Mouse (Mus musculus): ENCODE measurements around the gene Metap2. TPM values are rescaled to one million over a fixed set of nuclear protein-coding genes. Genes with fewer than 3 reads are reported as not detected.

Metap2 gene
- 963 and 1,559 TPM in 2 replicates for polyA plus RNA-seq (2011; ENCODE audit: insufficient read depth, insufficient read length, low replicate concordance, missing spikeins)

GRCm38 (mm10) chr10:93897043-93897646, at the start of gene Metap2:
Gene Metap2, minus strand, starts transcription at chr10:93897093.
- WGBS, result 74% methylated on average over 7 of the region's 7 CpGs
- H3K27ac ChIP-seq (ENCODE audit: control insufficient read depth, insufficient read depth, low read depth, low read length, poor library complexity), result no peak within 1 kb of the TSS
- no peaks in the 10 kb centered on the region; the same call in 1 of the 2 replicates for H3K4me1 ChIP-seq (ENCODE audit: control insufficient read depth, insufficient read depth, low read length)
- TF ChIP-seq CTCF (IDR thresholded peaks at IDR 0.05; ENCODE audit: control insufficient read depth, insufficient read depth, low read length) (no peak), POLR2A (IDR thresholded peaks at IDR 0.05; ENCODE audit: borderline replicate concordance, control insufficient read depth, low read depth, low read length) (no peak)
- no peak within 1 kb of the TSS for H3K4me3 ChIP-seq (replicated peaks; ENCODE audit: control insufficient read depth, low read depth, low read length)

- H3K27ac ChIP-seq (ENCODE audit: control insufficient read depth, insufficient read depth, low read depth, low read length, poor library complexity), result no peak overlapping the region
- WGBS, result 55% methylated on average over 9 of the region's 9 CpGs
- H3K4me1 ChIP-seq (ENCODE audit: control insufficient read depth, insufficient read depth, low read length), result no peaks in the 10 kb centered on the region
- TF ChIP-seq POLR2A (IDR thresholded peaks at IDR 0.05; ENCODE audit: borderline replicate concordance, control insufficient read depth, low read depth, low read length) (no peak), CTCF (IDR thresholded peaks at IDR 0.05; ENCODE audit: control insufficient read depth, insufficient read depth, low read length) (no peak)
- H3K4me3 ChIP-seq (replicated peaks; ENCODE audit: control insufficient read depth, low read depth, low read length), result no peak overlapping the region
Measured at GRCm38 (mm10) chr10:93945843-93946499, 49.1 kb upstream of the Metap2 start.

- Histone ChIP-seq H3K27ac (ENCODE audit: control insufficient read depth, insufficient read depth, low read depth, low read length, poor library complexity) (no peak overlapping the region), H3K4me3 (replicated peaks; ENCODE audit: control insufficient read depth, low read depth, low read length) (no peak overlapping the region), H3K4me1 (ENCODE audit: control insufficient read depth, insufficient read depth, low read length) (no peaks in the 10 kb centered on the region)
- no peak for TF ChIP-seq CTCF (IDR thresholded peaks at IDR 0.05; ENCODE audit: control insufficient read depth, insufficient read depth, low read length)
- TF ChIP-seq POLR2A (IDR thresholded peaks at IDR 0.05; ENCODE audit: borderline replicate concordance, control insufficient read depth, low read depth, low read length), result no peak
- WGBS, result 49% methylated on average over 4 of the region's 4 CpGs
Measured at GRCm38 (mm10) chr10:93945364-93945763, 48.5 kb upstream of the Metap2 start.

- Histone ChIP-seq H3K4me1 (ENCODE audit: control insufficient read depth, insufficient read depth, low read length) (no peaks in the 10 kb centered on the region), H3K4me3 (replicated peaks; ENCODE audit: control insufficient read depth, low read depth, low read length) (no peak overlapping the region), H3K27ac (ENCODE audit: control insufficient read depth, insufficient read depth, low read depth, low read length, poor library complexity) (no peak overlapping the region)
- no peak for TF ChIP-seq CTCF (IDR thresholded peaks at IDR 0.05; ENCODE audit: control insufficient read depth, insufficient read depth, low read length)
- TF ChIP-seq POLR2A (IDR thresholded peaks at IDR 0.05; ENCODE audit: borderline replicate concordance, control insufficient read depth, low read depth, low read length), result no peak
- WGBS, result 53% methylated on average over 5 of the region's 5 CpGs
Measured at GRCm38 (mm10) chr10:93944241-93944640, 47.3 kb upstream of the Metap2 start.

- H3K27ac ChIP-seq (ENCODE audit: control insufficient read depth, insufficient read depth, low read depth, low read length, poor library complexity), result no peak overlapping the region
- H3K4me1 ChIP-seq (ENCODE audit: control insufficient read depth, insufficient read depth, low read length), result no peaks in the 10 kb centered on the region
- 80% methylated on average over 5 of the region's 5 CpGs for WGBS
- TF ChIP-seq CTCF (IDR thresholded peaks at IDR 0.05; ENCODE audit: control insufficient read depth, insufficient read depth, low read length) (no peak), POLR2A (IDR thresholded peaks at IDR 0.05; ENCODE audit: borderline replicate concordance, control insufficient read depth, low read depth, low read length) (no peak)
- no peak overlapping the region for H3K4me3 ChIP-seq (replicated peaks; ENCODE audit: control insufficient read depth, low read depth, low read length)
Measured at GRCm38 (mm10) chr10:93940279-93940678, 43.4 kb upstream of the Metap2 start.

DNA sequence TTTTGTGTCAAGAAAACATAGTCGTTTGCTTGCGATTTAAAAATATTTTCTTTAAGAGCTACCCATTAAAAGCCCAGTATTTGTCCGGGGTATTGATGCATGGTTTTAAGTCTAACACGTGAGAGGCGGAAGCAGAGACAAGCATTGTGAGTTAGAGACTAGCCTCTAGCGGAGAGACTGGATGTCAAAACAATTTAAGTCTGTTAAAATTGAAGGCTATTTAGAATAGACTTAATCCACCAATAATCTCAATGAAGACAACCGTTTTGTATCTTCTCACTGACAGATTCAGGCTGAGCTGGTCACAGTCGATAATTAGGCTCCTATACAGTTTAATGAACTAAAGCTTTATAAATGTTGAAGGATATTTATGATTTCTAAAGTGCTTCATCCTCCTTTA, 42.8 kb upstream of the Metap2 start:
- no peak overlapping the region for H3K27ac ChIP-seq (ENCODE audit: control insufficient read depth, insufficient read depth, low read depth, low read length, poor library complexity)
- 87% methylated on average over 8 of the region's 8 CpGs for WGBS
- no peak overlapping the region for H3K4me3 ChIP-seq (replicated peaks; ENCODE audit: control insufficient read depth, low read depth, low read length)

DNA sequence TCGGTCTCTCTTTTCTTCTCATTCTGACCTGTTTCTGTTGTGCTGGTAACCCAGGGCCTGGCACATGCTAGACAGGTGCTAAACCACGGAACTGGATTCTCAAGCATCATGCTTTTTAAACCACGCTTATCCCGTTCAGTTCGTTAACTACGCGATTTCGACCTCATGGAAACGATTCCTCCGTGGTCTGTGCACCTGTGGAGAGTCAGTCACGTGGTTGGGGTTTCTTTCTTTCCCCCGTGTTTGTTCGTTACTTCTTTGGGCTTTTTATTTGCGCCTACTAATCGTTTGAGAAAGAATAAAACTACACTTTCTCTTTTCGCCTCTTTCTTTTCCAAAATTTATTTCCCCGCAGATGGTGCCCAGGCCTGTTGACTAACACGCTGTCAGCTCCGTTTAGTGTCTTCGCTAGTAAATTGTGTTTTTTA, 42.0 kb upstream of the Metap2 start:
- 77% methylated on average over 20 of the region's 20 CpGs for WGBS
- Histone ChIP-seq H3K27ac (ENCODE audit: control insufficient read depth, insufficient read depth, low read depth, low read length, poor library complexity) (no peak overlapping the region), H3K4me3 (replicated peaks; ENCODE audit: control insufficient read depth, low read depth, low read length) (no peak overlapping the region), H3K4me1 (ENCODE audit: control insufficient read depth, insufficient read depth, low read length) (no peaks in the 10 kb centered on the region)
- TF ChIP-seq POLR2A (IDR thresholded peaks at IDR 0.05; ENCODE audit: borderline replicate concordance, control insufficient read depth, low read depth, low read length) (no peak), CTCF (IDR thresholded peaks at IDR 0.05; ENCODE audit: control insufficient read depth, insufficient read depth, low read length) (no peak)

More for the DNA sequence above, 42.8 kb upstream of the Metap2 start:
- H3K4me1 ChIP-seq (ENCODE audit: control insufficient read depth, insufficient read depth, low read length), result no peaks in the 10 kb centered on the region
- TF ChIP-seq CTCF (IDR thresholded peaks at IDR 0.05; ENCODE audit: control insufficient read depth, insufficient read depth, low read length) (no peak), POLR2A (IDR thresholded peaks at IDR 0.05; ENCODE audit: borderline replicate concordance, control insufficient read depth, low read depth, low read length) (no peak)

GRCm38 (mm10) chr10:93933980-93934379, 37.1 kb upstream of the Metap2 start:
- 63% methylated on average over 9 of the region's 9 CpGs for WGBS
- no peak overlapping the region for H3K4me3 ChIP-seq (replicated peaks; ENCODE audit: control insufficient read depth, low read depth, low read length)
- TF ChIP-seq CTCF (IDR thresholded peaks at IDR 0.05; ENCODE audit: control insufficient read depth, insufficient read depth, low read length) (no peak), POLR2A (IDR thresholded peaks at IDR 0.05; ENCODE audit: borderline replicate concordance, control insufficient read depth, low read depth, low read length) (no peak)

More at GRCm38 (mm10) chr10:93933980-93934379, 37.1 kb upstream of the Metap2 start:
- H3K4me1 ChIP-seq (ENCODE audit: control insufficient read depth, insufficient read depth, low read length), result no peaks in the 10 kb centered on the region
- H3K27ac ChIP-seq (ENCODE audit: control insufficient read depth, insufficient read depth, low read depth, low read length, poor library complexity), result no peak overlapping the region
